Mouse (Mus musculus): Measurements from ENCODE around the gene Olfr283.
"Not testable (repeated sequence)": the region's sequence is repeated elsewhere in the genome, so short reads cannot be mapped to it uniquely, and the experiment has no call there.

Gene Olfr283

GRCm38 (mm10) chr15:98380846-98381245 is at the start of gene Olfr283:
TSS of gene Olfr283 (minus strand) at chr15:98380946.
- in situ Hi-C loops (cut with MboI; ENCODE audit: unreplicated experiment in 2 of 2): loop anchor here (25.0 kb wide), 2 partner anchors 231 to 519 kb away; partner anchors contain the start of gene Adcy6 (in 1 of the 2)

- in situ Hi-C loops (cut with MboI; ENCODE audit: unreplicated experiment in 2 of 2): no loop called here
Measured at GRCm38 (mm10) chr15:98425188-98425587, 44.4 kb upstream of the Olfr283 start.

GRCm38 (mm10) chr15:98424753-98425152 is 44.0 kb upstream of the Olfr283 start:
- in situ Hi-C loops (cut with MboI; ENCODE audit: unreplicated experiment in 2 of 2): no loop called here

- in situ Hi-C loops (cut with MboI; ENCODE audit: unreplicated experiment in 2 of 2): no loop called here
Measured at GRCm38 (mm10) chr15:98424326-98424725, 43.6 kb upstream of the Olfr283 start.

GRCm38 (mm10) chr15:98420897-98421296 is 40.2 kb upstream of the Olfr283 start:
- in situ Hi-C loops (cut with MboI; ENCODE audit: unreplicated experiment in 2 of 2): no loop called here

GRCm38 (mm10) chr15:98418096-98418495 is 37.4 kb upstream of the Olfr283 start:
- in situ Hi-C loops (cut with MboI; ENCODE audit: unreplicated experiment in 2 of 2): no loop called here

- in situ Hi-C loops (cut with MboI; ENCODE audit: unreplicated experiment in 2 of 2): not testable (repeated sequence)
Measured at GRCm38 (mm10) chr15:98417285-98417684, 36.5 kb upstream of the Olfr283 start.

GRCm38 (mm10) chr15:98416802-98417201 is 36.1 kb upstream of the Olfr283 start:
- in situ Hi-C loops (cut with MboI; ENCODE audit: unreplicated experiment in 2 of 2): not testable (repeated sequence)

GRCm38 (mm10) chr15:98415996-98416395 is 35.2 kb upstream of the Olfr283 start:
- in situ Hi-C loops (cut with MboI; ENCODE audit: unreplicated experiment in 2 of 2): no loop called here

GRCm38 (mm10) chr15:98410249-98410648 is 29.5 kb upstream of the Olfr283 start:
- in situ Hi-C loops (cut with MboI; ENCODE audit: unreplicated experiment in 2 of 2): no loop called here

GRCm38 (mm10) chr15:98409635-98410034 is 28.9 kb upstream of the Olfr283 start:
- in situ Hi-C loops (cut with MboI; ENCODE audit: unreplicated experiment in 2 of 2): no loop called here

- in situ Hi-C loops (cut with MboI; ENCODE audit: unreplicated experiment in 2 of 2): no loop called here
Measured at GRCm38 (mm10) chr15:98408406-98409060, 27.8 kb upstream of the Olfr283 start.

- in situ Hi-C loops (cut with MboI; ENCODE audit: unreplicated experiment in 2 of 2): no loop called here
Measured at GRCm38 (mm10) chr15:98402356-98402755, 21.6 kb upstream of the Olfr283 start.

GRCm38 (mm10) chr15:98397136-98397535 is 16.4 kb upstream of the Olfr283 start:
- in situ Hi-C loops (cut with MboI; ENCODE audit: unreplicated experiment in 2 of 2): loop anchor here (5.0 to 25.0 kb wide), 5 partner anchors 212 to 535 kb away; partner anchors contain the start of gene Adcy6 (in 2 of the 2)

- in situ Hi-C loops (cut with MboI; ENCODE audit: unreplicated experiment in 2 of 2): loop anchor here (5.0 to 25.0 kb wide), 5 partner anchors 110 to 530 kb away; partner anchors contain the start of gene Adcy6 (in 2 of the 2)
Measured at GRCm38 (mm10) chr15:98391903-98392187, 11.1 kb upstream of the Olfr283 start.

- in situ Hi-C loops (cut with MboI; ENCODE audit: unreplicated experiment in 2 of 2): loop anchor here (5.0 to 25.0 kb wide), 5 partner anchors 111 to 529 kb away; partner anchors contain the start of gene Adcy6 (in 2 of the 2)
Measured at GRCm38 (mm10) chr15:98391081-98391902, 10.5 kb upstream of the Olfr283 start.

GRCm38 (mm10) chr15:98389796-98390195 is 9.1 kb upstream of the Olfr283 start:
- in situ Hi-C loops (cut with MboI; ENCODE audit: unreplicated experiment in 2 of 2): loop anchor here (5.0 to 25.0 kb wide), 5 partner anchors 113 to 527 kb away; partner anchors contain the start of gene Adcy6 (in 2 of the 2)

- in situ Hi-C loops (cut with MboI; ENCODE audit: unreplicated experiment in 2 of 2): loop anchor here (25.0 kb wide), 2 partner anchors 225 to 525 kb away; partner anchors contain the start of gene Adcy6 (in 1 of the 2)
Measured at GRCm38 (mm10) chr15:98387621-98388020, 6.9 kb upstream of the Olfr283 start.

- in situ Hi-C loops (cut with MboI; ENCODE audit: unreplicated experiment in 2 of 2): loop anchor here (25.0 kb wide), 2 partner anchors 234 to 516 kb away; partner anchors contain the start of gene Adcy6 (in 1 of the 2)
Measured at GRCm38 (mm10) chr15:98378209-98378608, 2.5 kb downstream of the Olfr283 start.

- in situ Hi-C loops (cut with MboI; ENCODE audit: unreplicated experiment in 2 of 2): no loop called here
Measured at GRCm38 (mm10) chr15:98340887-98341286, 39.9 kb downstream of the Olfr283 start, which contains the start of gene Olfr284. TSS of gene Olfr284 (minus strand) at chr15:98340987.
